Mouse (Mus musculus) embryonic facial prominence, embryonic 15.5 days (tissue): Measurements from ENCODE around the gene Nectin3. TPM values are rescaled to one million over a fixed set of nuclear protein-coding genes. Genes with fewer than 3 reads are reported as not detected.
"Not testable (repeated sequence)": the region's sequence is repeated elsewhere in the genome, so short reads cannot be mapped to it uniquely, and the experiment has no call there.

Experiments
- ATAC-seq: fragments of 200-750 bp; cut with Nextera tagmentation; 2 replicates; pipeline ENCODE4 v1.8.0; 2017; ENCODE audit warnings: low read depth, moderate TSS enrichment; ENCODE audit not compliant: insufficient number of reproducible peaks, low FRiP score, low TSS enrichment
- H3K27ac ChIP-seq: fragments of 300-500 bp; sonication (generic); replicated peaks from 2 replicates; pipeline ENCODE4 v1.5.1; 2015; ENCODE audit warnings: mild to moderate bottlenecking, inconsistent platforms
- H3K27me3 ChIP-seq: fragments of 300-500 bp; sonication (generic); 2 replicates; pipeline ENCODE4 v1.6.1; 2015; ENCODE audit warnings: inconsistent platforms
- H3K36me3 ChIP-seq: fragments of 300-500 bp; sonication (generic); 2 replicates; pipeline ENCODE4 v1.6.1; 2015; ENCODE audit warnings: mild to moderate bottlenecking, inconsistent platforms
- H3K4me1 ChIP-seq: fragments of 300-500 bp; sonication (generic); 2 replicates; pipeline ENCODE4 v1.6.1; 2015; ENCODE audit warnings: inconsistent platforms
- H3K4me2 ChIP-seq: fragments of 300-500 bp; sonication (generic); replicated peaks from 2 replicates; pipeline ENCODE4 v1.6.1; 2015; ENCODE audit warnings: mild to moderate bottlenecking, inconsistent platforms
- H3K4me3 ChIP-seq: fragments of 300-500 bp; sonication (generic); replicated peaks from 2 replicates; pipeline ENCODE4 v1.5.1; 2015; ENCODE audit warnings: mild to moderate bottlenecking, inconsistent platforms
- H3K9ac ChIP-seq: fragments of 300-500 bp; sonication (generic); 2 replicates; pipeline ENCODE4 v1.6.1; 2015; ENCODE audit warnings: inconsistent platforms
- H3K9me3 ChIP-seq: fragments of 300-500 bp; sonication (generic); replicated peaks from 2 replicates; pipeline ENCODE4 v1.6.1; 2016; ENCODE audit warnings: inconsistent platforms
- WGBS: fragments of 180-500 bp; shearing (Covaris S2); methylation state at CpG from one replicate; pipeline ENCODE4 v1.1.7; 2015; 5-methylcytosine and 5-hydroxymethylcytosine counted together
- polyA plus RNA-seq: library from polyadenylated mRNA; unstranded; fragments of >200 nt; fragmentation: Nextera tagmentation; extraction: Ambion mirVana; gene quantifications from 2 replicates; pipeline ENCODE4 v1.2.1, GENCODE M21; 2015

The Nectin3 gene
- polyA plus RNA-seq, 1 experiment from 2014 or later, result 32.3 TPM

GRCm38 (mm10) chr16:46362022-46362421 lies 136.3 kb downstream of the Nectin3 start:
- Histone ChIP-seq H3K4me1 (peaks cover 11% of the 10 kb centered on the region; the same call in 1 of the 2 replicates), H3K27ac (peak overlapping the region; percentile 40; the same call in 1 of the 2 replicates), H3K4me2 (0 out of 2 replicates have a peak overlapping the region, but pooled peaks have one; percentile 15), H3K27me3 (no peaks in the 10 kb centered on the region), H3K36me3 (no peaks in the 10 kb centered on the region), H3K9me3 (no peaks in the 10 kb centered on the region), H3K4me3 (no peak overlapping the region), H3K9ac (no peak overlapping the region)
- peak; percentile 84 for ATAC-seq
- 31% methylated on average over 6 of the region's 6 CpGs for WGBS

- peaks cover 11% of the 10 kb centered on the region; the same call in 1 of the 2 replicates for H3K4me1 ChIP-seq
- not testable (repeated sequence) for H3K36me3 ChIP-seq, H3K27me3 ChIP-seq, H3K9ac ChIP-seq, H3K4me2 ChIP-seq, ATAC-seq, H3K27ac ChIP-seq, H3K9me3 ChIP-seq, H3K4me3 ChIP-seq
- WGBS, result 70% methylated on average over 2 of the region's 2 CpGs
Measured at GRCm38 (mm10) chr16:46357658-46358057, 140.7 kb downstream of the Nectin3 start.

- Histone ChIP-seq H3K4me3 (no peak overlapping the region), H3K27ac (no peak overlapping the region), H3K9ac (no peak overlapping the region), H3K36me3 (no peaks in the 10 kb centered on the region), H3K4me1 (peaks cover 5% of the 10 kb centered on the region; the same call in 1 of the 2 replicates), H3K4me2 (no peak overlapping the region), H3K27me3 (no peaks in the 10 kb centered on the region), H3K9me3 (no peaks in the 10 kb centered on the region)
- WGBS, result 30% methylated on average over 3 of the region's 3 CpGs
- ATAC-seq, result no peak
Measured at GRCm38 (mm10) chr16:46356663-46357062, 141.7 kb downstream of the Nectin3 start.
